Mouse (Mus musculus) mature B cell (primary cell): Measurements from ENCODE around the gene Cabin1.
"Not testable (repeated sequence)": the region's sequence is repeated elsewhere in the genome, so short reads cannot be mapped to it uniquely, and the experiment has no call there.

ENCODE experiments used
- in situ Hi-C: fragments of 300-500 bp; cut with MboI; formaldehyde crosslinking; loops from 2 replicates; pipeline ENCODE4 v1.14.3; 2019

Gene Cabin1

DNA sequence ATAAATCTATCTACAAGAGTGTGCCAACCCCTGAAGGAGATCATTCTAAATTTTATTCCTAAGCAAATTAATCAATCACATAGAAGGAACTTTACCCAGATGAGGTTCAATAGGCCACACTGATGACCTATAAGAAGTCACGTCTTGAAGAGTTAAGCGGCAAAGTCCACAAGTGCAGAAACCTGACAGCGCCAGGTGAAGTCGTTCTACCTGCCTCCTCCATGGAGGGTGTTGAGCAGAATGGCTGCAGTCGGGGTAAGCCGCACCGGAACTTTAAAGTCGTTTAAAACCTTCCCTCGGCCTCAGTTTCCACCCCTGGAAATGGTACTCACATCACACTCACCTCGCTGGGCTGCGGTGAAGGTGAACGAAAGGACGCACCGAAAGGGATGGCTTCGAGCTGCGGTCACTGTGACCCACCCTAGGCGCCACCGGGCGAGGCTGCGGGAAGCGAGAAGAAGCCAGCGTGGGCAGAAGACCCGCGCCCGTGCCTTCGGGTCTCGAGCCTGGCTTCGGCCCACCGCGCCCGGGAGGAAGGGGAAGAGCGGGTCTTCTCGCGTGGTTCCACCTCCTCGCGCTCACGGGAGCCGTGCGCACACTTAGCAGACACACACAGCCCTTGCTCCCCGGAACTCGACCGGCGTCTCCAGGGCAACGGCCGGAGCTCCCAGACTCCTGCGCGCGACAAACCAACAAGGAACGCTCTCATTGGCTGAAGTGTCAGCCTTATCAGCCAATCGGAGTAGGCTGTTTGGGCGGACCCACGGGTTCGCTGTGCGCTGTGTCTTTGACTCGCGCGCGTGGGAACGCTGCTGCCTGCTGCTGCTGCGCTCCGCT lies at the start of gene Cabin1:
Gene Cabin1 (minus strand): TSS at position 660 of the 837 bp plus-strand sequence.
- in situ Hi-C loops: no loop called here

DNA sequence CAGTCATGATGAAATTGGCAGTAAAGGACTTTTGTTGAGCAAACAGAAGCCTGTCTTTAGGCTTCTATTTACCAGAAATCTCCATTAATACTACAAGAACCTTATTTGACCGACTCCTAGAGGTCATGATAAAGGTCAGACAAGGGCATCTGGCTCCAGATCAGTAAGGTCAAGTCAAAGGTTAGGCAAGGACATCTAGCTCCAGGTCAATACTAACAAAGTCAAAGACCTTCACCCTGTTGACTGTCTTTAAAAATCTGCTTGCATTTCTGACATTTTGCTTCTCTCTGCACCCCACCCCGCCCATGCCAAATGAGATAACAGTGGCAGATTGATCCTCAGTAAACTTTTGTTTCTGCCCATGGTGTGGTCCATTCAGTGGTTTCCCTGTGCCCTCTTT lies 40.1 kb upstream of the Cabin1 start:
- in situ Hi-C loops: no loop called here

DNA sequence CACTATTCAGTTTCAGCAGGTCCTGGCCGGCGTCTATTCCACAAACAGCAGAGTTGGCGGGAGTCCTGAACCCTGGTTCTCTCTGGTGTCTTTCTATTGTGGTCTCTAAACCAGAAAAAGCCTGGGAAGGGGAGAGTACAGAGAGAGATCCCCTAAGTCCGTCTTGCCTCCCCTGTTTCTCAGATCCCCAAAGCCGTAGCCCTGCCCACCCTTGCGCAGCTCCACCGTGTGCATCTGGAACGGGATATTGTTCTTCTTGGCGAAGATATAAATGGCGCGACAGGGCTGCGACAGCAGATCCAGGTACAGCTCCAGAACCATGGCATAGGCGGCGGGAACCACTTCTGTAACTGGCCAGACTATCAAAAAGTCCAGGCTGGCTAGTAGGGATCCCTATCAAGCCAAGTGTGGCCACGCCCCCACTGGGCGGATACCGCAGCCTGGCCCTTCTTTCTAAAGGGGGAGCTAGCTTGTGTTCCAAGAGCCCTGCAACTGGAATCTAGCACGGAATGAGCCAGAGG lies 34.1 kb upstream of the Cabin1 start, which contains the start of gene Gstt1:
Gene Gstt1 (minus strand): TSS at position 409 of the 521 bp plus-strand sequence.
- in situ Hi-C loops: no loop called here

DNA sequence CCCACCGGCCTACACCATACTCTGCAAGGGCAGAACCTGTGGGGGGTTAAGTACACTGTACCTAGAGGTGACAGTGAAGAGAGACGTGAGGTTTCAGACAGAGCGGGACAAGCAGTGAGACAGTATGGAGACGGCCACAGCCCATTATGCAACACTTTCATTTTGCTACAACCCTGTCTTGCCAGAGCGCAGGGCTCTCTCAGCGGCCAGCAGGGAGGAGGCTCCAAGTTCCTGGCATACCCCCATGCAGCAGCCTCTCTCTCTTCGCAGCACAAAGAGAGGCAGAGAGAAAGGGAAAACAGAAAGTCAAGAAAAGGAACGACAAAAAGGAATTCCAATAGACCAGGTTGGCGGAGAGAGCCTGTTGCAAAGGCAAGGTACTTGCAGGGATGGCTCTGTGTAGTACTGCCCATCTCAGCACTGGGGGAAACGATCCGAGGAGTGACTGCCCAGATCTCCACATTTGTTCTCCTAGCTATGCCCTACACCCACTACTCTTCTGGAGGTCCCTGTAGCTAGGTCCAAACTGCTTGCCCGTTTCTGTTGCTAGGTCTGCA lies 33.6 kb upstream of the Cabin1 start:
- in situ Hi-C loops: no loop called here

DNA sequence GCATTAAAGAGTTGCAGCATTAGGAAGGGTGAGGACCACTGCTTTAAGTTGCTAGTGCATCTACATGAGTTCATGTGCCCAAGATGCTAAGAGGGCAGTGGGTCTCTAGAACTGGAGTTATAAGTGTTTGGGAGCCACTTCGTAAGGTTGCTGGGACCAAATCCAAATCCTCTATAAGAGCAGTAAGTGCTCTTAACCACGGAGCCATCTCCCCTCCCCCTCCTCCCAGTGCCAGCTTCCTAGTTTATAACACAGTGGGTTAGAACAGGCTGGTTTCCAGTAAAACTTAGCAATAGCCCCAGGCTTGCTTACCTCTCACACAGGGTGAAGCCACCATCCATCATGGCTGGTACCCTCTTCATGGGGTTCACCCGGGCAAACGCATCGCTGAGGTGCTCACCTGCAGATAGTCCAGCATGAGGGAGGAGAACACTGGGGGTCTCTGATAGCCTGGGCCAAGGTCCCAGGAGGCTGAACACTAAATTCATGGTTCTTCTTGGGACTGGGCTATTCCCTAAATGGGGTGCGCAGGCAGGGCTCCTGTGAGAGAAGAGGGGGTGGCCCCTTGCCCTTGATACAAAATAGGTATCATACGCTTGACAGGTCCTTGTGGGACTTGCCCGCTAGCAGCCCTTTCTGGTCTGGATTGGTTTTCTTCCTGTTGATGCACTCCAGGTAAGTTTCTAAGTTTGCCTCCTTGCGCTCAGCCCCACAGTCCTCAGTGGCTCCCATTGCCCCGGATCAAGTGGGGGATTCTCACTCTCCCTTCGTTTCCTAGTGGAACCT lies 32.8 kb upstream of the Cabin1 start:
- in situ Hi-C loops: no loop called here

DNA sequence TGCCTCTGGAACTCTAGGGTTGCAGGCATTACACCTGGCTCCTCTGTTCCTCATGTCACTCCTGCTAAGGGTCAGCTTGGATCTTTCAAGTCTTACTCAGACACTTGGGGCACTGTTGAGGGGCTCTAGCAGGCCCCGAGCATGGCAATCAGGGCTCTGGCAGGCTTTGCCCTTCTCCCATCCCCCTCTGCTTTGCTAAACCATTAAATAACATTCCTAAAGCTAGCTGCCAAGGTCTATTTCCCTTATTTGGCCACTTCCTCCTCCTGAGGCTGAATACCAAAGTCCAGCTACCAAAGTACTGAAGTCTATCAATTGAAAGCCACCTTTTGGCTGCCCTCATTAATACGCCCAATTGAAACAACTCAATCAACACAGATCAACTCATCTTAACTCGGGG lies 30.7 kb upstream of the Cabin1 start:
- in situ Hi-C loops: no loop called here

DNA sequence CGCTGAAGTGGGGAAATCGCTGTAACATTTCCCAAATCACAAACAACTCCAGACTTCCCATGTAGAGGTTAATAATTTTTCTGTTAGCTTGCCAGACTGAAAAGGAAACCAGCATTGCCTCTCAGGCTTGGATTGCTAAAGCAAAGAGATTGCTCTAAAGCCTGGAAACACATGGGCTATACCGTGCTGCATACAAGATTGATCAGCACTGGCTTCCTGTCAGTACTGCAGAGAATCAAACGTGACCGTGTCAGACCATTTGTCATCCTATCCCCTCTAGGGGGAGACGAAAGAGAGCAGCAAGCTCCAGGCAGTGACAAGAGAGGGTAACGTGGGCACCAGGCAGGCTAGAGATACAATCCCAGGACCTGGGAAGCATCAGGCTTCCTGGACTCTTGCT lies 26.6 kb upstream of the Cabin1 start:
- in situ Hi-C loops: no loop called here

DNA sequence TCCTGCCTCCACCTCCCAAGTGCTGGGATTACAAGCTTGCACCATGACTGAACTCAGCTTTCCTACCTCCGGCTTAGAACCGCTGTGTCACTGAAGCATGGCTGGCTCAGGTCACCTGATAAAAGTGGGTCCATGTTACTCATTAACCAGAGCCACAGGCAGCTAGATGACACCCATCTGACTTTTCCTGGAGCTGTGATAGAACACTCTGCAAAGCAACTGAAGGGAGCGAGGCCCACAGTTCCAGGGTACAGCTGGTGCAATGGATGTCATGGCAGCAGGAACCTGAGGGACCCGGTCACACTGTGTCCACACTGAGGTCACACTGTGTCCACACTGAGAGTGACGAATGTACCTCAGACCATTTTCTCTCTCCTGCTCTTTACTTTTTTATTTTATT lies 25.7 kb upstream of the Cabin1 start:
- in situ Hi-C loops: no loop called here

DNA sequence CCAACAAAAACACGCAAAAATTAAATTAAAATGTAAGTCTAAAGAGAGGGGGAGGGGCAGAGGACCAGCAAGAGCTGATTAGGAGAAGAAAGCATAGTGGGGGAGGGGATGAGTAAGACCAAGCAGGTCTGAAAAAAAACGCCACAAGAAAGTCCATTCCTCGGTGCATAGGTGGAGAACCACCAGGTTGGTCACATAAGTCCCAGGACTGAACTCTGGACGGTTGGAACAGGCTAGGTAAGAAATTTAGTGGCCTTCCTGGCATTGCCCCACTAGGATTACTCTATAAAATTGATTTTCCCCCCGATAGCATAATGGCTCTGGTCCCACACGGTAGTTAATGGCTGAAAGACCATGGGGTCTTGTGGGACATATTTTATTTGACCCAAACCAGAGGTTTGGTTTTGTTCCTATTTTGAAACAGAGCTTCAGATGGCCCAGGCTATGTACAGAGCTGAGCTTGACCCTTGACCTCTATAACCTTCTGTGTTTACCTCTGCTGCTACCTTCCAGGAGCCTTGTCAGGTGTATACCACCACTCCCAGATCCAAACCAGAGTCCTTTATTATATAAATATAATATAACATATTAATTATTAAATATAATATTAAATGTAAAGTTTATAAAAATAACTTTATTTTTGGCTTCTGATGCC lies 25.1 kb upstream of the Cabin1 start:
- in situ Hi-C loops: no loop called here

DNA sequence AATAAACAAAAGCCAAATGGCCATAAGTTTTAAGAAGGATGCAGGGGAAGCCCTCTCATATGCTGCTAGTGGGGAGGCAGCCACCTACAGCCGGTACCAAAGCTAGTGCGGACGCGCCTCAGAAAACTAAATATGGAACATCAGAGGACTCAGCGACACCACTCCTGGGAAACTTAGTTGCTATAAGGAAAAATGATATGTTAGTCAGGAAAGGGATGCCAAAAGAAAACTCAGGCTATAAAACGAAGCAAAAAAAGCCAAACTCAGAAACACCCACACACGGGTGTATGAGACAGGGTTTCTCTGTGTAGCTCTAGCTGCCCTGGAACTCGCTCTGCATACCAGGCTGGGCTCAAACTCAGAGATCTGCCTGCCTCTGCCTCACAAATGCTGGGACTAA lies 24.1 kb upstream of the Cabin1 start:
- in situ Hi-C loops: no loop called here

DNA sequence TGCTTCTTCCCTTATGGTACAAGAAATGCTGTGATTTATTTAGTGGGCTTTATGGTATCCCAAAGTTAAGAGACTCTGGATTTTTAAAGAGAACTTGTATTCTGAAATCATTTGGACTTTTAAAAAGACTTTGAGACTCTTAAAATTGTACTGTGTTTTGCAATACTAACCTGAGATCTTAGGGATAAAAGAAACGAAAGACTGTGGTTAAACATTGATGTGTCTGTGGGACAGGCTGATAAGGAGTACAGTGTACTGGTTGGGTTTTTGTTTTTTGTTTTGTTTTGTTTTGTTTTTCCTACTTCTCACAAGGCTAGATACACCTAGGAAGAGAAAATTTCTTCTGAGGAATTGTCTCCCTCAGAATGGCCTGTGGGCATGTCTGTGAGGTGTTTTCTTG lies 21.3 kb upstream of the Cabin1 start:
- in situ Hi-C loops: no loop called here

DNA sequence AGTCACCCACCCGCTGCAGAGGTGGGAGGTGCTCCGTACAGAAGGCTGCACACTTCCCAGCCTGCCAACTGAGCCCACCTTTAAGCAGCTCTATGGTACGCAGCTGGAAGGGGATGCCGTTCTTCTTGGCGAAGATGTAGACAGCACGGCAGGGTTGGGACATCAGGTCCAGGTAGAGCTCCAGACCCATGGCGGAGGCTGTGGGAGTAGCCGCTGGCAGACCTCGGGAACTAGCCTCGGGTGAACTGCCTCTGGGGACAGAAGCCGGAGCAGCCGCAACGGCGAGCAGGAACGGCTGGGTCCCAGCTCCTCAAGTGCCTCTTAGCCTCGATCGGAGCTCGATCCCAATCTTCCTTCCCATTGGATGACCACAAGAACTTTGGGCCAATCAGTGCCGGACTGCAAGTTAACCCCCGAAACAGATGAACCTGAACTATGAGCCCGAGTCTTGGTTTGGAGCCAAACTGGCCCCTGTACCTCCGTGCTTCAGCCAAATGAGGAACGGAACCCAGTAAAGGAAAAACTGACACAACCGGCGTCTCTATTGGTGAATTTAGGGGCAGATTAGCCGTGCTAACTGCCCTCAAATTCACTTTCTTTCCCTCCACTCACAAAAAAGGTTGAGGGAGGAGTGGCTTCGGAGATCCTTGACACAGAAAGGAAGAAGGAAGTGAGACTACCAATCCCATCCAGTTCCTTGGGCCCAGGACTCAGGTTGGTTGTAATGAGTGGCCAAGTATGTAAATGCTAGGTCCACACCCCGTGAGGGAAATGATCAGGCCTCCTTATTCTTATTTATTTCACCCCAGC lies 16.8 kb upstream of the Cabin1 start, which contains the start of the genes Gm20441 and Gstt3:
Gene Gm20441 (minus strand): TSS at position 186 of the 810 bp plus-strand sequence.
Gene Gstt3 (minus strand): TSS at position 646 of the 810 bp plus-strand sequence.
- in situ Hi-C loops: no loop called here

DNA sequence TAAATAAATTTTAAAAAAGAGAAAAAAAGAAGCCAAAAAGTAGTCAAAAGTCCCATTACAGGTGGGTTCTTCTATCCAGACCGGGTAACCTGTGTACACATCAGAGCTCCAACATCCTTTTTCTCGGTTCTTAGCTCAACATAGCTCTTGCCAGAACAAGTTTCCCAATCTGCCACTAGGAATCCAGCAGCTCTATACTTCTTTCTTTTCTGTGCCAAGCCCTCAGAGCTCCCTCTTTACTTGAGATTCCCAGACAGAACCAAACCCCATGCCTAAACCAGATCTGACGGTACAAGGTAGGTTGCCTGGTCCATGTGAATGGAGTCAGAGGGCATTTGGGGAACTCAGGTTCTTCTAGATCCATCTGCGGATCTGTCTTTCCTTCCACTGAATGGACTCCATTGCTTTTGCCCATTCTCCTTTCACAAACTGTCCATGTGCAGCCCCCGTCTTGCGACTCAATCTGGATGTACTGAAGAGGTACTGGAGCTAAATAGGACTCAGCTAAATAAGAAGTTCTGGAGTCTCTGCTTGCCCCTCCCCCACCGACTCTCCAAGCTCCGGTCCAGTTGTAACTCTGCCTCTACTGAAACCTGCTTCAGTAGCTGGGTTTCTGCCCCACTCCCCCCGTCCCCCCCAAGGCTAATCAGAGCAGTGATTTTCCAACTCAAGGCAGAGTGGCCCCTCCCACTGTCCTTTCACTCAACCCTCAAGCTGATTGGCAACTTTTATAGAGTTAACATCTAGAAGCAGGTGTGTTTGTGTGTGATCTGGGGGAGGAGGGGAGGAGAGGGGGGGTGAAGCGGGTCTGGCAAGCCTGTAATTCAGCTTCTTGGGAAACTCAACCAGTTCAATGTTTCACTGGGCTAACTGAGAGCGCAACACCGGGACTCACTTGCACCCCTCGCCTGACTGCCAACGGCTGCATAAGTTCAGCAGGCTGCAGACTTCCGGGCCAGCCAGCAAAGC lies 15.3 kb upstream of the Cabin1 start:
- in situ Hi-C loops: no loop called here

DNA sequence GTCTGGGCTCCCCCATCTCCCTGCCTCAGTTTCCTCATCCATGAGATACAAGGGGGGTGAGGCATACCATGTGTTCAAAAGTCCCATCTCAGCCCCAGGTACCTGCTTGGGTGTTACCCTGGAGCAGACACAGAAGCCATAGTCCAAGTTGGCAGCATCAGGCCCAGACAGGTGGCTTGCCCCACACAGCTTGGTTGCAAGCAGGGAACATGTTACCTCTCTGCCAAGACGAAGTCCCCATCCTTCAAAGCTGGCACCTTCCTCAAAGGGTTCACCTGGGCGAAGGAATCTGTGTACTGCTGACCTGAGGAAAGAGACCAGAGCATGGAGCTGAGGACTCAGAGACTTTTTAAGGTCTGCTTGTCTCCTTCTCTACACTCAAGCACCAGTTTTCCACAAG lies 13.7 kb upstream of the Cabin1 start:
- in situ Hi-C loops: no loop called here

DNA sequence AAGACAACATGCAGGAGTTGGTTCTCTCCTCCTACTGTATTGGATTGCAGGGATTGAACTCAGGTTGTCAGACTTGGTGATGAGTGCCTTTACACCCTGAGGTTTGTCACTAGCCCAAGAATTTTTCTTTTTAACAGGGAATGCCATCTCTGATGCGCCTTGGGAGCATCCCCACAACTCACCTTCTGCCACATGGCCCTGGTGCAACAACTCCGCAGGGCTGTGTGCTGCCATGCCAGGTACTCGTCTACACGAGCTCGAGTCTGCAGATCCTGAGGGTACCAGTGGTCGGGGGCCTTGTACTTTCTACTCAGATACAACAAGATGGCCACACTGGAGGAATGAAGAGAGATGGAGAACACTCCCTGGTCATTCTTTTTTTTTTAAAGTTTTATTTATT lies 12.4 kb upstream of the Cabin1 start:
- in situ Hi-C loops: no loop called here

DNA sequence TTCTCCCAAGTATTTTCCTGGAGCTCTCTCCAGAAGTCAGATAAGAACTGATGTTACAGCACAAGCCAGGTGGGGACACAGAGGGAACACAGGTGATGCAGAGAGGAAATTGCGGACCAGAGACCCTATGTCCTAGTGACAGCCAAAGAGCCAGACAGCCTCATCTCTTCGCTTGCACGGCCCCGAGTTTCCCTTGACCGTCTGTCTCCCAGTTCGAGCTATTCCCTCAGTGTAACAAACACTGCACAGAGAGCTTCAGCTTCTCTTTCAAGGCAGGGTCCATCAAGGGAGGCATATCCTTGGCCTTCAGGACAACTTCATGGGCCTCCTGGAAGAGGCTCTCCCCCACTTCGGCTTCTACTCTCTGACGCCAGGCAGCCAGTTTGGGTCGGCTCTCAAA lies 10.4 kb upstream of the Cabin1 start:
- in situ Hi-C loops: no loop called here

DNA sequence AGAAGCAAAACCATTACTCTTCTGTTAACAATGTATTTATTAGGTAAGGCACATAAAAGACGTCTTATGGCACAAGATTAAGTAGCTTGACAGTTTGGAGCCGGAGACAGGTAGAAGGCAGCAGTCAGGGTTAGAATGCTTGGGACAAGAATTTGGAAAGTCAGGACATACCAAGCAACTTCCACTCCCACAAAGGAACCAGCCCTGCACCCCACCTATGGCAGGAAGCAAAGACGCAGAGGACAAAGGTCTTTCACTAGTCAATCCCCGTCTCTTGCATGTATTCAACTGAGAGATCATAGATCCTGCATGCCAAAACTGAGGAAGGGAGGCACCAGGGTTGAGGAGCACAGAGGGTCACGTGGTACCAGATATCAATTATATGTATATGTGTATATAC lies 10.0 kb upstream of the Cabin1 start:
- in situ Hi-C loops: no loop called here

DNA sequence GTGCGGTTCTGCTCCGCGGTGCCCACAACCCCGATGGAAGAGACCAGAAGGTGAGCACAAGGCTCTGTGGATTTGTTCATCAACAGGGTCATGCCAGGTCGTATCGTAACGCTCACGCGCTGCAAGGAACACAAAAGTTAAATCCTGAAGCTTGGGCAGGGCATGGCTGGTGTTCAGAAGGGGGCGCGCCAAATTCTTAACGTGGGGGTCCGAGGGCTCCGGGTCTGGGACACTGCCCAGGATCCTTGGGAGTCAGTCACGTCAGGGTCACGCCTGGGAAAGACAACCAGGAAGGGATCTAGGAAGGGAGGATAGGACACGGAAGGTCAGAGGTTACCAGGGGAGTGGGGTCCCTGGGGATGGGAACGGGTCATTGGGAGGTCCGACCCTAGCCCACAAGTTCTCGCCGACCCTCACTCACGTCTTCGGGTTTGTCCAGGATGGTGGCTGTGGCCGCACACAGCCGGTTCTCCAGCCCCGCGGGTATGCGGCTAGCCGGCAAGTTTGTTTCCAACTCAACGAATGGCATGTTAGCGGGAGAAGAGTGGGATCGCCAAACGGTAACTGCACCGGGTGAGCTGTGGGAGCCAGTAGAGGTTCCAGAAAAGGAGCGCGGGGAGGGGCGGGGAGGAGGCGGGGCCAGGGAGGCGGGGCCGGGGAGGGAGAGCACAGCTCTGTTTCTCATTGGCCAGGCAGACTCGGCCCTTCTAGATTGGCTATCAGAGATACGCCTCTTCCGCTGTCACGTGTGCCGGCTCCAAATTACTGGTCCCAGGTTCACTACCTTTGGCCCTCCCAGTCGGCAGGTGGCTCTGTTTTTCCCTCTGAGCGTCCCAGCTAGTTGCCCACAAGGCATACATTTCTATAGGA lies 8.9 kb upstream of the Cabin1 start, which contains the start of gene Ddt:
Gene Ddt (minus strand): TSS at position 620 of the 870 bp plus-strand sequence.
- in situ Hi-C loops: no loop called here

DNA sequence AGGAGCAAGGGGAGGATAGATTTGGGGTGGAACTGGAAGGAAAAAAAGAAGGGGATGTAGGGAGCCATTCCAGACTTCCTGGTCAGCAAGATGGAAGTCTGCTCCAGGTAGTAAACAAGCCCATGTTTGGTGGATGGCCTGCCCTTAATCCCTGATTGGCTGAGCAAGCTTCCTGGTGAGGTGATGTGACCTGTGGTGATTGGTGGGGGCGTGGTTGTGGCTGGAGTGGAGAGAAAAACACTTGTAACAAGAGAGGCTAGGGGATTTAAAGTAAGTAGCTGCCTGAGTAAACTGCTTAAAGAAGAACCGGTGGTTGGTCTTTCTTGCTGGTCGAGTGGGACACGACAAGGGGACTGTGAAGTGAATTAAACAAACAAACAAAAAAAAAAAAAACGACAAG lies 3.6 kb upstream of the Cabin1 start:
- in situ Hi-C loops: not testable (repeated sequence)
